Mouse (Mus musculus): ENCODE results near the gene Slc26a10.
"Not testable (repeated sequence)": the region's sequence is repeated elsewhere in the genome, so short reads cannot be mapped to it uniquely, and the experiment has no call there.

The Slc26a10 gene

GRCm38 (mm10) chr10:127197505-127198110 lies 17.2 kb upstream of the Slc26a10 start:
- DNase-seq = no peak

GRCm38 (mm10) chr10:127197104-127197503 lies 16.7 kb upstream of the Slc26a10 start:
- no peak for DNase-seq

DNA sequence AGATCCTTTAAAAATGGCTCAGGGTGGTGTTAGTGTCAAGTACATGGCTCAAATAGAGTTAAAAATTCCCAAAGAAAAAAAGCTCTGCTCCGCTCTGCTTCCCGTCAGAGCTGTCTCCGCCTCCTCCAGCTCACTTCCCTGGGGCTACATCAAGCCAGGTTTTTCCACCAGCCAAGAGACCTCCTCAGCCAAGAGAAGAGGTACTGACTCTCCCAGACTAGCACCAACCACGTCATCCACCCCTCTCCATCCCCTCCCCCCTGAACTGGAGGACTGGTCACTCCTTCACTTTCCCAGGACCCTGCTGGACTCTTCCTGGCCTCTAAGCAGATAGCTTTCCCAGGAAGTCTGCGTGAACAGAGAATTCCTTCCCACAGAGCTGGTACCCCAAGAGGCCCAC lies 15.9 kb upstream of the Slc26a10 start:
- DNase-seq = peak; percentile 75 to 79

DNA sequence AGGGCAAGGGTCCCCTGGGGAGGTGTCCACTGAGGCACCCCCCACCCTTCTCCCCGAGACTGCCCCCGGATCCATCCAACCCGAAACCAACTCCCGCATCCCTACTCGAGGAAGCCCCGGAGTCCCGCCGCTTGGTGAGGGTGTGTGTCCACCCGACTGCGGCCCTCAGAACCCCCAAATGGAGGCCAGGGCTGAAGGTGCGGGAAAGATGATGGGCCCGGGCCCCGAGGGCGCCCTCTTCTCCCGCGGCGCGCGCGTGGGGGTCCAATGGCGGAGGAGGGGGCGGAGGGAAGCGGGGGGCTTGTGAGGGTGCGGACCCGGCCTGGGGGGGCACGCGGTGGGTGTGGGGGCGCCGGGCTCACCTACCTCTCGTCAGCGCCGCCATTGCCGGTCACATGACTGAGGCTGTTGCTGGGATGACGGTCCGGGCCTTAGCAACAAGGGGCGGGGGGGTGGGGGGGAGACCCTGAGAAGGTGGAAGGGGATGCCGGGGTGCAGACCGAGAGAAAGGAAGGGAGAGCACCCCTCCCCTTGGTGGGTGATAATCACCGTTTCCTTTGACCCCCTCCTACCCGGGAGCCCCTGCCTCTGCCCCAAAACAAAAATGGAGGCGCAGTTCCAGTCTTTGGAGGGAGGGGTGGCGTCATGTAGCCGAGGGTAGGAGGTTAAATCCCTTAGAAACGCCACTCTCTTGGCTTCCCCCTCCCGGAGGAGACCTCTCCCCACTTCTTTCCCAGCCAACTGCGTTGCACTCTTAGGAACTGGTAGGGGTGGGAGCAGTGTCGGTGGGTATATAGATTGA lies 15.1 kb upstream of the Slc26a10 start, which contains the start of gene Dtx3:
TSS of gene Dtx3 (minus strand) at position 401 of the 802 bp plus-strand sequence.
- DNase-seq = peak in 1 of 2 experiments; percentile 74

- peak; percentile 87 to 91 for DNase-seq
Observed at GRCm38 (mm10) chr10:127194428-127195327, 14.2 kb upstream of the Slc26a10 start.

- no peak for DNase-seq
Observed at GRCm38 (mm10) chr10:127193011-127193410, 12.6 kb upstream of the Slc26a10 start.

- not testable (repeated sequence) for DNase-seq
Observed at GRCm38 (mm10) chr10:127192057-127192328, 11.5 kb upstream of the Slc26a10 start.

GRCm38 (mm10) chr10:127191191-127192056 lies 11.0 kb upstream of the Slc26a10 start:
- DNase-seq = no peak

- no peak for DNase-seq
Observed at GRCm38 (mm10) chr10:127190398-127191190, 10.1 kb upstream of the Slc26a10 start.

- DNase-seq = peak in 1 of 2 experiments; percentile 46
Observed at GRCm38 (mm10) chr10:127189651-127190381, 9.4 kb upstream of the Slc26a10 start, which contains the start of gene Arhgef25. Gene Arhgef25 (minus strand): TSS chr10:127190083.

GRCm38 (mm10) chr10:127189116-127189650 lies 8.7 kb upstream of the Slc26a10 start:
- DNase-seq = peak in 1 of 2 experiments; percentile 52

- peak in 1 of 2 experiments; percentile 69 for DNase-seq
Observed at GRCm38 (mm10) chr10:127188465-127189115, 8.1 kb upstream of the Slc26a10 start.

DNA sequence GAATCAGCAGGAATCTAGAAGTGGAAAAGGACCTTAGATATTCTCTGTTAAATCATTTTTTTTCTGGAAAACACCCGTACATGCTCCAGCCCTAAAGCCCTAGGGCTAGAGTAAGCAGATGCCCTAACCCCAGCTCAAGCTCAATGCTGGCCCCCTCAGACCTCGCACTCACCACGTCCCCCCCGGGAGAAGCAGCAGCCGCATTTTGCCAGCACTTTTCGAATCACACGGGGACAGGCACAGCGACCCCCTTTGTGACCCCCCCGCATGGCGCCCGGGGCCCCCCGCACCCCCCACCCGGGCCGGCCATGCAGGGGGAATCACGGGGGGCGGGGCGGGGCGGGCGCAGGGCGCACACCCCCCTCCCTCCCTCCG lies 7.6 kb upstream of the Slc26a10 start:
- no peak for DNase-seq

DNA sequence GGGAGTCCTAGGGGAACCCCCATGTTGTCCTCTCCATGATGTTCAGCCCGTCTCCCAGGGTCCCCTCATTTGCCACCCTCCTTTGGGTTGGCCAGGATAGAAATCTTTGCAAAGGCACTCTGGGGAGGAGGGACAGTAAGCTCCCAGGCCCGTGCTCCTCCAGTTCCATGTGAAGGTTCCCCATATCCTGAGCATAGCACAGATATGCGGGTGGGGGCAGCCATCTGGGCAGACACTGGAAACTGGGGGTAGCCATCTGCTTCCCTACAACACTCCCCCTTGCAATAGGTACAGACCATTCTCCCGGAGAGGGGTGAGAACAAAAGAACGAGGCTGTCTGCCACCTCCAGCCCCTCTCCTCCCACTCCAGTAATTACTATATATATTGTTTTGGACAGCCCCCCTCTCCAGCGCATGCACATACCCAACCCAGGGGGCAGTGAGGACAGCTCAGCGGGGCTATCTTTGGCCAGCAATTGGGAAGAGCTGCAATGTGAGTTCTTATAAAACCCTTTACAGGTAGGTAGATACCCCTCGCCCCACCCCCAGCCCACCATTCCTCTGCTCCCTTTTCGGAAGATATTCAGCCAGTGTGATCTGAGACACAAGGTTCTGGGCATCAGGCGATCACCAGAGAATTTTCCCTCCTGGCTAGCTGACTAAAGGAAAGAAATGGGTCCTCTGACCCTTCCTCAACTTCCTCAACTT lies 7.1 kb upstream of the Slc26a10 start:
- DNase-seq = no peak

- DNase-seq = no peak
Observed at GRCm38 (mm10) chr10:127186451-127186850, 6.0 kb upstream of the Slc26a10 start.

DNA sequence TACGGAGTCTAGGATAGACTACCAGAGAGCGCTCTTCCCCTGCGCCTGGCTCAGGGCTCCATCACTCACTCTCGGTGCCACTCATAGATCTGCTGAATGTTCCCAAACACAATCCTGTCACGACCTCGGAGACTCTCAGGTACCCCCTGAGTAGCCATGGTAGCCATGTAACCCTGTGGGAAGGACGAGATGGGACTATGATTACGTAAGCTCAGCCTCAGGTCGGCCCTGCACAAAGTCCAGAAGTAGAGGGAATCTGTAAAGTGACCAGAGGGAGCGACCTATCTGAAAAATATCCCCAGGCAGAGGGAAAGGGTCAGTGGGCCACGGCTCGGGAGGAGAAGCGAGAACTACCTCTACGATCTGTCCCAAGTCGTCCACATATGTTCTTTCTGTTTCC lies 5.1 kb upstream of the Slc26a10 start:
- no peak for DNase-seq

DNA sequence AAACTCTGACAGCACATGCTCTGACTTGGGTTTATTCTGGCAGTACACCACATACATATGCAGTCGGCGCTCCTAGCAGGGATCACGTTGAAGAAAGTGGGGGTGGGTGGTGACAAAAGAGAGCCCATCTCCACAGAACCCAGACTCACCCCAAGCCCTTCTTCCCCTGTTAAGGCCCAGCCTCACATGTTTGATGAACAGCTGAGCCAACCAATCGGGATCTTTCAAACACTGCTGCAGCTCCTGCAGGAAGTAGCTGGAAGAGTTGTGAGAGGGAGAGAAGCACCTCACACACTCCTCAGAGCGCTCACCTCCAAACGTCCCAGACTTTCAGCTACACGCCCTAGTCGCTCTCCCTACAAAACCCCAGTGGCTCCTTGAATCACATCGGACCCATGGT lies 4.7 kb upstream of the Slc26a10 start:
- no peak for DNase-seq

- no peak for DNase-seq
Observed at GRCm38 (mm10) chr10:127183759-127184158, 3.3 kb upstream of the Slc26a10 start.

GRCm38 (mm10) chr10:127182624-127183023 lies 2.2 kb upstream of the Slc26a10 start:
- DNase-seq = no peak
